Mouse (Mus musculus) G1E (cell line): ENCODE results near the gene Elf5.

Experiments used
- CTCF ChIP-seq: IDR thresholded peaks from 2 replicates; pipeline ENCODE4 v1.5.1; 2012; ENCODE audit warnings: low read depth, low read length, inconsistent platforms, mixed read lengths
- GATA1 ChIP-seq: IDR thresholded peaks from 2 replicates; pipeline ENCODE4 v1.6.1; 2012; ENCODE audit warnings: borderline replicate concordance, low read length, inconsistent platforms, mixed read lengths

DNA sequence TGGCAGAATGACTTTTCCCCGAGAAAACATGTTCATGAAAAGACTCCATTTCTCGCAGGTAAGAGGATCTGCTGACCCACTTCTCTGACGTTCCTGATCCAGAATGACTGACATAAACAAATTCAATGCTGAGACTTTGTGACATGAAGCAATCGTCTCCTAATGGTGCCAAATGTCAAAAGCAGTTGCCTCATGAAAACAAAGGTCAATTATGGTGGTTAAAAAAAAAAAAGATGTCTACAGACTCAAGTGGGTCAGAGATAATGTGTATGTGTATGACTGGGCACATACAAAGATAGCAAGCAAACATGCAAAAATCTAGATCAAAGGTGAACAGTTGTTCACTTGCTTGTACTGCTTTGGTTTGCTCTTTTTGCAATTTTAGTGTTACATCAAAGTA is 82.3 kb downstream of the Elf5 start:
- TF ChIP-seq CTCF (no peak), GATA1 (no peak)
